Mouse (Mus musculus) cerebral cortex, adult 2 months (tissue): ENCODE data around the gene Olfr1111.

Experiments used
- WGBS: fragments of 180-500 bp; shearing (Covaris S2); methylation state at CpG from one replicate; pipeline ENCODE4 v1.1.7; 2018; 5-methylcytosine and 5-hydroxymethylcytosine counted together

Gene Olfr1111

GRCm38 (mm10) chr2:87152524-87152923, at the start of gene Olfr1111:
Olfr1111 (minus strand) TSS chr2:87152624.

GRCm38 (mm10) chr2:87187498-87187897, 35.1 kb upstream of the Olfr1111 start, which contains the start of gene Olfr1112:
Olfr1112 (plus strand) TSS chr2:87187798.
- WGBS = 92% methylated on average over 1 of the region's 1 CpGs

- WGBS = 66% methylated on average over 2 of the region's 2 CpGs
Measured at GRCm38 (mm10) chr2:87167731-87168130, 15.3 kb upstream of the Olfr1111 start.

GRCm38 (mm10) chr2:87140200-87140599, 12.2 kb downstream of the Olfr1111 start, which contains the start of gene Olfr1110:
Olfr1110 (minus strand) TSS chr2:87140300.
- 82% methylated on average over 1 of the region's 1 CpGs for WGBS

GRCm38 (mm10) chr2:87114467-87114866, 38.0 kb downstream of the Olfr1111 start, which contains the start of gene Olfr259:
Olfr259 (minus strand) TSS chr2:87114567.

